Comparison of ENCODE assay signal across 1 mouse cellular context in genomic region chr5:91110023-91110670, GRCm38 (mm10).
TF ChIP-seq lines count a peak whose summit lies in the region.

No protein-coding gene starts in this region.

TF ChIP-seq in CH12.LX, 34 proteins besides CTCF, POLR2A, EP300 and RAD21 (continued from another document):
- TF ChIP-seq ZNF384 (IDR thresholded peaks at IDR 0.05; ENCODE audit: low read depth, low read length) (no peak), GABPA (IDR thresholded peaks at IDR 0.05; ENCODE audit: insufficient replicate concordance, low read depth, low read length) (no peak), ZC3H11A (IDR thresholded peaks at IDR 0.05; ENCODE audit: low read depth, low read length) (no peak), SMC3 (IDR thresholded peaks at IDR 0.05; ENCODE audit: low read depth, low read length) (no peak), BHLHE40 (IDR thresholded peaks at IDR 0.05; ENCODE audit: low read depth, low read length) (no peak; the same call in 1 of the 2 replicates), PAX5 (IDR thresholded peaks at IDR 0.05; ENCODE audit: low read length) (no peak), MAFK (IDR thresholded peaks at IDR 0.05; ENCODE audit: insufficient replicate concordance, low read length) (no peak), TBP (conservative IDR thresholded peaks at IDR 0.05; ENCODE audit: low read depth, low read length) (no peak), ZKSCAN1 (IDR thresholded peaks at IDR 0.05; ENCODE audit: borderline replicate concordance, low read depth, low read length) (no peak), ZMIZ1 (IDR thresholded peaks at IDR 0.05; ENCODE audit: low read depth, low read length) (0 out of 2 replicates have a peak, but pooled peaks have one; percentile 21), SIN3A (IDR thresholded peaks at IDR 0.05; ENCODE audit: low read length) (no peak), ETS1 (conservative IDR thresholded peaks at IDR 0.05; ENCODE audit: low read depth, low read length) (no peak; the same call in 1 of the 2 replicates), KAT2A (IDR thresholded peaks at IDR 0.05; ENCODE audit: insufficient replicate concordance, low read length) (no peak), RCOR1 (conservative IDR thresholded peaks at IDR 0.05; ENCODE audit: low read depth, low read length) (no peak), USF2 (conservative IDR thresholded peaks at IDR 0.05; ENCODE audit: low read depth, low read length) (no peak), ELF1 (IDR thresholded peaks at IDR 0.05; ENCODE audit: low read depth, low read length) (no peak), NRF1 (IDR thresholded peaks at IDR 0.05; ENCODE audit: low read depth, low read length) (no peak)
